Mouse (Mus musculus) intestine, postnatal 0 days (tissue): Measurements from ENCODE around the gene Setmar. TPM values are rescaled to one million over a fixed set of nuclear protein-coding genes. Genes with fewer than 3 reads are reported as not detected.

Experiments
- ATAC-seq: fragments of 200-750 bp; cut with Nextera tagmentation; 2 replicates; pipeline ENCODE4 v1.8.0; 2017; ENCODE audit warnings: mild to moderate bottlenecking, moderate TSS enrichment, moderate library complexity
- H3K27ac ChIP-seq: fragments of 300-500 bp; sonication (generic); 2 replicates; pipeline ENCODE4 v1.5.1; 2014; ENCODE audit warnings: mild to moderate bottlenecking, low read depth, low read length, moderate library complexity
- H3K27me3 ChIP-seq: fragments of 300-500 bp; sonication (generic); replicated peaks from 2 replicates; pipeline ENCODE4 v1.6.1; 2014; ENCODE audit warnings: low read length, mixed read lengths; ENCODE audit not compliant: control insufficient read depth, insufficient read depth
- H3K36me3 ChIP-seq: fragments of 300-500 bp; sonication (generic); 2 replicates; pipeline ENCODE4 v1.6.1; 2014; ENCODE audit warnings: mild to moderate bottlenecking, moderate library complexity; ENCODE audit not compliant: control insufficient read depth, insufficient read depth
- H3K4me1 ChIP-seq: fragments of 300-500 bp; sonication (generic); replicated peaks from 2 replicates; pipeline ENCODE4 v1.6.1; 2014; ENCODE audit warnings: antibody characterized with exemption, low read length, mixed read lengths; ENCODE audit not compliant: control insufficient read depth, insufficient read depth
- H3K4me2 ChIP-seq: fragments of 300-500 bp; sonication (generic); replicated peaks from 2 replicates; pipeline ENCODE4 v1.6.1; 2014; ENCODE audit warnings: low read depth, mild to moderate bottlenecking, moderate library complexity
- H3K4me3 ChIP-seq: fragments of 300-500 bp; sonication (generic); 2 replicates; pipeline ENCODE4 v1.5.1; 2014; ENCODE audit warnings: low read depth, low read length
- H3K9ac ChIP-seq: fragments of 300-500 bp; sonication (generic); 2 replicates; pipeline ENCODE4 v1.6.1; 2014; ENCODE audit warnings: mild to moderate bottlenecking, low read depth, low read length
- H3K9me3 ChIP-seq: fragments of 300-500 bp; sonication (generic); 2 replicates; pipeline ENCODE4 v1.6.1; 2016; ENCODE audit warnings: mixed run types; ENCODE audit not compliant: control insufficient read depth
- CTCF ChIP-seq: sonication (generic); IDR thresholded peaks from 2 replicates; pipeline ENCODE4 v1.5.1; 2016; ENCODE audit warnings: low read depth, mild to moderate bottlenecking, control low read depth, antibody characterized with exemption, moderate library complexity
- WGBS: fragments of 180-500 bp; shearing (Covaris S2); extraction: QIAGEN DNeasy Blood & Tissue Kit; methylation state at CpG from one replicate; pipeline ENCODE4 v1.1.7; 2014; 5-methylcytosine and 5-hydroxymethylcytosine counted together
- polyA plus RNA-seq: library from polyadenylated mRNA; unstranded; fragments of >200 nt; fragmentation: Nextera tagmentation; extraction: Ambion mirVana; gene quantifications from 2 replicates; pipeline ENCODE4 v1.2.1, GENCODE M21; 2015

Gene Setmar
- polyA plus RNA-seq, 1 experiment from 2014 or later = 4.5 TPM

GRCm38 (mm10) chr6:108065583-108065982 is 738 bp downstream of the Setmar start:
- Histone ChIP-seq H3K4me1 (no peaks in the 10 kb centered on the region), H3K4me2 (peak overlapping the region; percentile 84), H3K36me3 (no peaks in the 10 kb centered on the region), H3K9me3 (no peaks in the 10 kb centered on the region), H3K27ac (peak overlapping the region; percentile 87), H3K27me3 (no peaks in the 10 kb centered on the region), H3K4me3 (peak overlapping the region; percentile 47), H3K9ac (peak overlapping the region; percentile 53; the same call in 1 of the 2 replicates)
- WGBS = 6% methylated on average over 6 of the region's 6 CpGs
- TF ChIP-seq CTCF = peak; percentile 69
- peak; percentile 62 for ATAC-seq

- no peak for TF ChIP-seq CTCF
- no peak overlapping the region for H3K27ac ChIP-seq
- no peaks in the 10 kb centered on the region for H3K27me3 ChIP-seq
- H3K9me3 ChIP-seq = no peaks in the 10 kb centered on the region
- H3K36me3 ChIP-seq = 0 out of 2 replicates have a peak, but pooled peaks cover under 1% of the 10 kb centered on the region
- no peak overlapping the region for H3K4me2 ChIP-seq
- no peak for ATAC-seq
- H3K4me1 ChIP-seq = no peaks in the 10 kb centered on the region
- H3K4me3 ChIP-seq = no peak overlapping the region
- 90% methylated on average over 7 of the region's 7 CpGs for WGBS
- H3K9ac ChIP-seq = no peak overlapping the region
Observed at GRCm38 (mm10) chr6:108070947-108071346, 6.1 kb downstream of the Setmar start.

- WGBS = 90% methylated on average over 5 of the region's 5 CpGs
- H3K9me3 ChIP-seq = no peaks in the 10 kb centered on the region
- no peak overlapping the region for H3K4me3 ChIP-seq
- 0 out of 2 replicates have a peak, but pooled peaks cover 6% of the 10 kb centered on the region for H3K36me3 ChIP-seq
- no peak for ATAC-seq
- H3K27ac ChIP-seq = no peak overlapping the region
- H3K4me1 ChIP-seq = no peaks in the 10 kb centered on the region
- H3K9ac ChIP-seq = no peak overlapping the region
- H3K4me2 ChIP-seq = no peak overlapping the region
- no peak for TF ChIP-seq CTCF
- no peaks in the 10 kb centered on the region for H3K27me3 ChIP-seq
Observed at GRCm38 (mm10) chr6:108073071-108073470, 8.2 kb downstream of the Setmar start.

GRCm38 (mm10) chr6:108073931-108074330 is 9.1 kb downstream of the Setmar start:
- Histone ChIP-seq H3K27me3 (no peaks in the 10 kb centered on the region), H3K4me1 (no peaks in the 10 kb centered on the region), H3K4me3 (no peak overlapping the region), H3K27ac (no peak overlapping the region), H3K36me3 (0 out of 2 replicates have a peak, but pooled peaks cover 6% of the 10 kb centered on the region), H3K4me2 (no peak overlapping the region), H3K9me3 (no peaks in the 10 kb centered on the region), H3K9ac (no peak overlapping the region)
- no peak for TF ChIP-seq CTCF
- no peak for ATAC-seq
- WGBS = 91% methylated on average over 2 of the region's 2 CpGs

GRCm38 (mm10) chr6:108074624-108075023 is 9.8 kb downstream of the Setmar start:
- H3K4me1 ChIP-seq = no peaks in the 10 kb centered on the region
- no peak overlapping the region for H3K9ac ChIP-seq
- H3K4me3 ChIP-seq = no peak overlapping the region
- H3K9me3 ChIP-seq = no peaks in the 10 kb centered on the region
- no peak for TF ChIP-seq CTCF
- H3K4me2 ChIP-seq = no peak overlapping the region
- no peak overlapping the region for H3K27ac ChIP-seq
- 0 out of 2 replicates have a peak, but pooled peaks cover 6% of the 10 kb centered on the region for H3K36me3 ChIP-seq
- no peaks in the 10 kb centered on the region for H3K27me3 ChIP-seq
- 91% methylated on average over 10 of the region's 10 CpGs for WGBS
- no peak for ATAC-seq

- ATAC-seq = no peak; the same call in 1 of the 2 replicates
- H3K27ac ChIP-seq = no peak overlapping the region
- no peaks in the 10 kb centered on the region for H3K9me3 ChIP-seq
- 93% methylated on average over 7 of the region's 7 CpGs for WGBS
- H3K36me3 ChIP-seq = 0 out of 2 replicates have a peak, but pooled peaks cover 6% of the 10 kb centered on the region
- H3K4me3 ChIP-seq = no peak overlapping the region
- H3K27me3 ChIP-seq = no peaks in the 10 kb centered on the region
- no peak for TF ChIP-seq CTCF
- no peak overlapping the region for H3K4me2 ChIP-seq
- no peaks in the 10 kb centered on the region for H3K4me1 ChIP-seq
- no peak overlapping the region for H3K9ac ChIP-seq
Observed at GRCm38 (mm10) chr6:108075857-108076256, 11.0 kb downstream of the Setmar start.

GRCm38 (mm10) chr6:108091296-108091695 is 26.5 kb downstream of the Setmar start:
- Histone ChIP-seq H3K9me3 (no peaks in the 10 kb centered on the region), H3K4me3 (no peak overlapping the region), H3K27ac (no peak overlapping the region), H3K4me2 (no peak overlapping the region), H3K36me3 (no peaks in the 10 kb centered on the region), H3K27me3 (no peaks in the 10 kb centered on the region), H3K4me1 (no peaks in the 10 kb centered on the region), H3K9ac (no peak overlapping the region)
- no peak for TF ChIP-seq CTCF
- ATAC-seq = no peak
- 70% methylated on average over 1 of the region's 1 CpGs for WGBS
